Mouse (Mus musculus): ENCODE measurements around the gene Kirrel3. TPM values are rescaled to one million over a fixed set of nuclear protein-coding genes. Genes with fewer than 3 reads are reported as not detected.

The Kirrel3 gene
- total RNA-seq (2017), result not detected in 2 replicates

DNA sequence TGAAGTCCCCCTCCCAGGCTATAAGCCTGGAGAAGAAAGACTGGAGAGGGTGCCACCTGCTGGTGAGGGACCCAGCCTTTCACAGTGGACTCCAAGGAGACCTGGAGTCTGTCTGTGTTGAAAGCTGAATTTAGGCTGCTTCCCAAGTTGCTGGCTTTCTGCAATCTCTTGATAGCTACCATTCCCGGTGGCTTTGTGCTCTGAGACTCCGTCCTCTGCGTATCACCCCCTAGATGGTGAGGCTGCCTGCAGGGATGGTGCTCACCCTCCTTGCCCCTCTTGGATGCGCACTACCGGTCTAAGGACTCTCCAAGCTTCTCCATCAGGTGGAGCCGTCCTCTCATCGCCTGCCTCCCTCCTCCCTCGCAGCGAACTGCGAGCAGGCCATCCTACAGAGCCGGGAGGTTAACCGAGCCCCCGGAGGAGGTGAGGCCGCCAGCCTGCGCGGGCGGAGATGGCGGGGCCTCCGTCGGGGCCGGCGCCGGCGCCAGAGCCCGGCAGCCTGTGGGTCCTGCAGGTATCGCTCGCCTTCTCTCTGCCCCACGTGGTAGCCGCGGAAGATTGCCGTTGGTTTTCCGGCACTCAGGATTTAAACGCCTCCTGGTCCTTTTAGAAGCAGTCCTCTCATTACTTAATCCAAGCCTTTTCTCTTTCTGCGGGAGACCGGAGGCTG, at the start of gene Kirrel3:
Gene Kirrel3, plus strand, starts transcription at position 136 of the 673 bp plus-strand sequence.
- ATAC-seq (replicated peaks; ENCODE audit: low read depth, poor library complexity, severe bottlenecking), result peak; percentile 49

DNA sequence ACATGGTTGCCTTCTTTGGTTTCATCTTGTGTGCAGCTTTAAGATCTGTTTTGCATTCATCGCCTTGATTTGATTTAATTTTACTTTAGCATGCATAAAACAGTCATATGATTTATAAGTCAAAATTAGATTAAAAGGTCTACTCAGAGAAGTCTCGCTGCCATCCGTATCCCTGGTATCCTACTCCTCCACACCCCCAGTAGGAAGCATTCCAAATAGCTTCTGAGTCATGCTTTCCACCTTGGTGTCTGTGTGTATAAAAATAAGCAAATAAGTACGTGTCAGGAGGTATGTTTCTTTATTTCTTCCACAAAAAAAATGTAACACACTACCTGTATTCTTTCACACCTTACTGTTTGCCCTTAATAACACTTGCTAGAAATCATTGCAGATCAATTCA, 45.0 kb upstream of the Kirrel3 start:
- no peak for ATAC-seq (replicated peaks; ENCODE audit: low read depth, poor library complexity, severe bottlenecking)

DNA sequence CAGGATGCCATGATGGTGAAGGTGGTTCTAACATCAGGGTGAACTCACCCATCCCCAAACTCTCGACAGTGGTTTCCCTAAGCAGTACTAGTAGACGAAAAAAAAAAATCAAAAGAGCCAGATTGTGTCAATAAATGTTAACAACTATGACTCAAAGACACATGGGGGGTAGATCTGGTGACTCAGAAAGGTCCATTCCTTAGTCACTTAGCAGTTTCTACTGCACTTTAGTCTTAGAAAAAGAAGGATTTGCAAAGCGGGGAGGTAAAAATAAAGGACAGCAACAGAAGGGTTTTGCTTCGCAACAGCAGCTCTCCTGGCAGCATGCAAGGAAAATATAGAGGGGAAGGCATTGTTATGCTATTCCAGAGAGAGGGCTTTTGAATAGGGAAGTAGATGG, 41.7 kb upstream of the Kirrel3 start:
- no peak for ATAC-seq (replicated peaks; ENCODE audit: low read depth, poor library complexity, severe bottlenecking)

DNA sequence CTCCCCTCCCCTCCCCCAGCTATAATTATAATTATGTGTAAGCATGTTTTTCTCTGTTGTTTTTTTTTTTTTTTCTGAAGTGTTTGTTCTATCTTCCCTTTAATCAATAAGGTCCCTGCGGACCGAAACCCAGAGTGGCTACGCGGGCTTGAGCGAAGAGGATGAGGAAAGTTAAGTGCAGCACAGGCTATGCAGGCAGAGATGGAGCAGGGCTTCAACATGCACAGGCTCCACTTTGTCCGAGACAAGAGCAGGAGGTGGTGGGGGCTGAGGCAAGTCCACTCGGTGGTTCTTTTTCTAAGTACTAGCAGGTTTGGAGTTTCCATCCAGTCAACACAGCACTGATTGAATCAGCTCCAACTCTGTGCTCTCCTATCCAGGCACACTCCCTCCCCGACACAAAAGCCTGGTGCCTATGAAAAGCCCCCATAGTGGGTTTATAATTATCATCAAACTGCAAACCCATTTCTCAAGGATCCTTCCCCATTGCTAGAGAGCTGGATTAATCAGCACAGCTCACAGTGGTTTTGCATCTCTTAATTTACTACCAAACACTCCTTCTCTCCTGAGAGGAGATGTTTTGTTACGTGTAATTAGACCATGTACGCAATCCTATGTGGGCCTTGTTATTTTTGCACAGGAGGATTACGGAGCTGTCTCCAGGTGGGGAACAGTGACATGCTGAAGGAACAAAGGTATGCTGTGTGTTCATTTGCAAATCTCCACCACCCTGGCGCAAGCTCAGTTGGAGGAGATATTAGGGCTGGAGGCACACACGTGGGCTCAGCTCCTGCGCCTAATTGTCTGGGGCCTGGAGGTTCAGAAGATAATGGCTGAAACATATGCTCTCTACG, 39.0 kb upstream of the Kirrel3 start:
- ATAC-seq (replicated peaks; ENCODE audit: low read depth, poor library complexity, severe bottlenecking), result no peak

DNA sequence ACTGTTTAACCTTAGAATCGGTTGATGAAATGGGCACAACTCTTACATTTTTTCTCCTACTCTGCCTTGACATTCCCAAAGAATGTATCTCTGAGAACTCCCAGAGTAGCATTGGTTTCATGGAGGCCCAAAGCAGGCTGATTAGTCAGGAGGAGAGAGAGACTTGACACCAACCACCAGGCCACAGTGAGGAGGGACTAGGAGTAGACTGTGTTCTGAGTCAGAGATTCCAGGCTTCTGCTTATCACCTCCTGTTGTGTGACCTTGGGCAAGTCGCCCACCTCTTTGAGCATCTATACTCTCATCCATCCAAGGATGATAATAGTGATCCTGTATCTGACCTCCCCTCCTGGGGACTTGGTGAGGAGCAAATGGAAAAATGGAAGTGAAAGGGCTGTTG, 38.0 kb upstream of the Kirrel3 start:
- ATAC-seq (replicated peaks; ENCODE audit: low read depth, poor library complexity, severe bottlenecking), result no peak

DNA sequence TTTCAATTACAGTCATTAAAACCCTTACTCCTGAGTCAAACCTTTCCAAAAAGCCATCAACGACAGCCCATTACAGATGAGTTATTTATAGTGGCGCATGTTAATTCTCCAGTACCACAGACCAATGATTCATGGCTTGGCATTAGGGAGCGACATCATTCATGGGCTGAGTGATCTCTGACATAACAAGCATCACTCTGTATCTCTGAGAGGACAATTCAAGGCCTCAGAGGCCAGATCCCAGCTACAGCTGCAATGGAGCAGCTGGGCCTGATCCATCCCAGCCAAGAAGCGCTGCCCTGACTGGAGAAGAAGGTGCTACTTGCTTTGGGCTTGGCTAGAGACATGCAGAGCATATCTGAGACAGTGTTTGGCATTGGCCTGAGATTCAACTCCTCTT, 37.2 kb upstream of the Kirrel3 start:
- no peak for ATAC-seq (replicated peaks; ENCODE audit: low read depth, poor library complexity, severe bottlenecking)

DNA sequence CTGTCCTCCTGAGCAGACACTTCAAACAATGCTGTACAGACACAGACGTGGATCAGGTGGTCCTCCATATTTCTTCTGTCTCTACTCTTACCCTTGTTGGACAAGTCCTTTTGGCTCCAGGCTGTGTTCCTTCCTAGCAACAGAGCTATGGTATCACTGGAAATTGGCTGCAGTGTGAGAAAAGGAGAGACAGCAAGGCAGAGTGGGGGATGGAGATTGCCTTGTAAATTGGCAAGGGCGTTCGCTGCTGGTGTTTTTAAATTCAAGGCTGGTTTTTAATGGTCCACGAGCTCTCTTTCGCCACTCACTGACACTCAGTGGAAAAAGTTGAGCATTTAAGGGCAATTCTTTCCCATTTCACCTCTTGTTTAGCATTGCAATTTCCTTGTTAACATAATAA, 27.5 kb upstream of the Kirrel3 start:
- ATAC-seq (replicated peaks; ENCODE audit: low read depth, poor library complexity, severe bottlenecking), result no peak

DNA sequence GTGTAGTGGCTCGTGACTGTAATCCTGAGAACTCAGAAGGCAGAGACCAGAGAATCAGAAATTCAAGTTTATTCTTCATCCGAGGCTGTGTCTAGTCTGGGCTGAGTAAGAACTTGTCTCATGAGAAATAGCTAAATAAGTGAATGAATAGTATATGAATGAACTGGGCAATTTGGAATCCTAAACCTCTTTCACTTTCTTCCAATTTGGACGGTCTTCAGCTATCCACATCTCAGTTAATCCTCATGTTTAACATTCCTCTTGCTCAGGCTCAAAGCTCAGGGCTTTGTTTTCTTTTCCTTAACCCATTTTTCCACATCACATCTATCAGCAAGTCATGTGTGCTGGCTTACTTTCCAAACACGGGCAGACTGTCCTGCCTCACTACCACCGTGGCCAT, 25.7 kb upstream of the Kirrel3 start:
- ATAC-seq (replicated peaks; ENCODE audit: low read depth, poor library complexity, severe bottlenecking), result no peak

DNA sequence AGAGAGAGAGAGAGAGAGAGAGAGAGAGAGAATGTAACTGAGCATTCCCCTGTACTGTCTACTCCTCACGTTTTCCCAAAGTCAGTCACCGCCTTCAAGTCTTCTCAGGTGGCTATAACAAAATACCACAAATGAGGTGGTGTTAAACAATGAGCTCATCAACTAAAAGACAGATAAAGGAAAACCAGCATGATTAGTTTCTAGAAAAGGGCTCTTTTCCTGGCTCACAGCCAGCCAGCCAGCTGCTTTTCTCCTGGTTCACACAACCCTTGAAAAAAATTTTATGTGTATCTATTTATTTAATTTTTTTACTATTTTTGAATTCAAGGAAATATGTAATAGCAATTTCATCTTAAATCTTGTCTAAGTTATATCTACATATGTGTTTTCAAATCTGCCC, 22.0 kb upstream of the Kirrel3 start:
- no peak for ATAC-seq (replicated peaks; ENCODE audit: low read depth, poor library complexity, severe bottlenecking)

DNA sequence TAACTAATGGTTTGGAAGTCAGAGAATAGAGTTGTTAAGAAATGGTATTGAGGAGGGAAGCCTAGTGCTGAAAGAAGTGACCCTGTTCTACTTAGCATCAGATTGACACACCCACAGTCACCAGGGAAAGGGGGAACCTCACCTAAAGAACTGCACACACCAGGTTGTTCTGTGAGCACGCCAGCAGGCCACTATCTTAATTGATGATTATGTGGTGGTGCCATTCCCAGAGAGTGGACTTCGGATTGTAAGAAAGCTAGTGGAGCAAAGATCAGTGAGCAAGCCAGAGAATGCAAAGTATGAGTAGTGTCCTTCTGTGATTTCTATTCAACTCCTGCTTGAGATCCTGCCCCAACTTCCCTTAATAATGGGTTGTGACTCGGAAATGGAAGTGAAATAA, 19.6 kb upstream of the Kirrel3 start:
- ATAC-seq (replicated peaks; ENCODE audit: low read depth, poor library complexity, severe bottlenecking), result no peak

DNA sequence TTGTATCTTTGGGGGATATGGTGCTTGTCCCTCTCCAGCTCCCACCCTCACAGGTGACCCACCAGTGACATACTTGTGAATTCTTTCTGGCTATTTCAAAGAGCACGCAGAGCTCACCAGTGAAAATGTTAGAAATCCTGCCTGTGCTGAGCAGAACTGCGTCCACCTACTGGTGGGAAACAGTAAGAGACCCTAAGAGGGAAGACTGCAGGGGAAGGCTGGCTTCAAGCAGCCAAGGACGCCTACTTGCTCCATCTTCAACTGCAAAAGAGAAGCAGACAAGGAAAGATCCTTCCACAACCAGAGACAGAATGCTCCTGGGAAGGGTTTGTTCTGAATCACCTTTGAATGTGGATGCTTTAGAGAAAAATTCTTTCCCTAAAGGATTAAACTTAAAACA, 16.5 kb upstream of the Kirrel3 start:
- ATAC-seq (replicated peaks; ENCODE audit: low read depth, poor library complexity, severe bottlenecking), result no peak

DNA sequence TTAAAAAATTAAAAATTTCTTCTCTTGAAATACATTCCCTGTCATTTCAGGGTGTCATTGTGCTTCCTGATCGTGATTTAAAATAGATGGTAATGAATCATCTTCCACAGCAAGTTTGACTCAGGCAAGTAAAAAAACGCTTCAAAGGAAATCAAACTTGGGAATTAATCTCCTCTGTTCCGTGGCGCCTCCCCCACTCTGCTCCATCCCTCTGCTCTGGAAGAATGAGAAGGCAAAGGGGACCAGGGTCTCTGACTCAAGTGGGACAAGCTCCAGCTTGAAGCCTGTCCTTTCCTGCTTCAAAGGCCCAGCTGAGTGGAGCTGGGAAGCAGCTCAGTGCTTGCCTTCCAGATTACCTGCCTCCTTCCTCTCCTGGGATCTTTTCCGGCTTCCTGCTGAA, 9.5 kb upstream of the Kirrel3 start:
- no peak for ATAC-seq (replicated peaks; ENCODE audit: low read depth, poor library complexity, severe bottlenecking)

DNA sequence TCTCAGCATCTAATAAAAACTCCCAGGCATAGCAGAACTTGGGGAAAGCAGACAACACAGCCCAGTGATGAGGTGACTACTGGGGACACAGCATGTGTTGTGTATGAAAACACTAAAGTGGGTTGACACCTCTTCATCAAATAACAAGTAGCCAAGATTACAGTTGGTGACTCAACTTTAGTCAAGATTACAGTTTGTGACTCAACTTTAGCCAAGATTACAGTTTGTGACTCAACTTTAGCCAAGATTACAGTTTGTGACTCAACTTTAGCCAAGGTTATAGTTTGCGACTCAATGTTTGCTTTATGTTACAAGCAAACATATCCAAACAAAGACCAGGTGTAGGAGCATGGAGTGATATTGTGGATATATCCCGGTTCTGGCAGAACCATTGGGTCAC, 7.2 kb upstream of the Kirrel3 start:
- no peak for ATAC-seq (replicated peaks; ENCODE audit: low read depth, poor library complexity, severe bottlenecking)

DNA sequence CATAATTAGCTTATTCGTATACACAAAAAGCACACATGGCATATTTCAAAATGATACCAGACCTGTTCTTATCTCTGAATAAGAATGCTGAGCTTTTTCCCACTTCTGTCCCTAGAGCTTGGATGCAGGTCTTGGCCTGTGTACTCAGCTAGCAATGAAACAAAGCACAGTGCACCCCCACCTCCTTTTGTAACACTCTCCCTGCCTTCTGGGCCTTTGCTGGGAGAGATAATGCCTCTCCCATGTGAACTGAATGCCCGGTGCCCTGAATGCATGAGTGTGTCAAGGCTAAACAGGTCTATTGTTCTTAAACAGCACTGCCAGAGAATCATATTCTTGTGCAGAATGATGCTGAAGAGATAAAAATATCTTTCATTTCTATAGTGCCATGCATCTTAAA, 2.5 kb upstream of the Kirrel3 start:
- no peak for ATAC-seq (replicated peaks; ENCODE audit: low read depth, poor library complexity, severe bottlenecking)

DNA sequence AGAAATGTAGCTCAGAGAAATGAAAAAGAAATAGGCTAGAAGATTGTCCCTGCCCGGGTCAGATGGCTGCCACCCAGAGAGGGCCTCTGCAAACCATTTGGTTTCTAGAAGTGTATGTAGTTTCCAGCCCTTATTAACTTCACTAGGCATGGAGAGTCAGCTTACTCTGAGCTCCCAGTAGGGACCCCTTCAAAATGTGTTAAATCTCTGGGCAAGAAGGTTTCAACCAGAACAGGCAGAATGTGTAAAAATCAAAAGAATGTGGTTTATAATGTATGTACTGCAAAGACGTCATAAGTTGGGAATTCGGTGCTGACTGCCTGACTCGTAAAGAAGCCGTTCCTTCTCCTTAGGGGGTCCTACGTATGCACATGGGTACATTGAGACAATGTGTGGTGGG, 1.0 kb upstream of the Kirrel3 start:
- ATAC-seq (replicated peaks; ENCODE audit: low read depth, poor library complexity, severe bottlenecking), result no peak

DNA sequence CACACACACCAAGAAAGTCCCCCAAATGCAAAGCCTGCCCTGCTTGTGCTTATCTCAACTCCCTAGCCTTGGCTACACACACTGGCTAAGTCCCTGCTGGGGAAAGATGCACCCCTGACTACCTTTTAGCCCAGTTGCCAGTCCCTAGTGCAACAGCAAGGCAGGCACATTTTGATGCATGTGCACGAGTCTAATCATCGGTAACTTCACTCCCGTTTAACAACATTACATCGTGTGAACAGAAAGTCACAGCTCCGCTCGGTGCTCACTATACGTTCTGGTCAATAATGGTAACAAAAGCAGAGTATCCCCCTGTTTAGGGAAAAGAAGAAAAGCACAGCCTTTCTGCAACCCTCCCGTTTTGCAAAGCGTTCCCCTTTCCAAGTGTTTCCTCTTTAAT, 2.6 kb downstream of the Kirrel3 start:
- ATAC-seq (replicated peaks; ENCODE audit: low read depth, poor library complexity, severe bottlenecking), result no peak

DNA sequence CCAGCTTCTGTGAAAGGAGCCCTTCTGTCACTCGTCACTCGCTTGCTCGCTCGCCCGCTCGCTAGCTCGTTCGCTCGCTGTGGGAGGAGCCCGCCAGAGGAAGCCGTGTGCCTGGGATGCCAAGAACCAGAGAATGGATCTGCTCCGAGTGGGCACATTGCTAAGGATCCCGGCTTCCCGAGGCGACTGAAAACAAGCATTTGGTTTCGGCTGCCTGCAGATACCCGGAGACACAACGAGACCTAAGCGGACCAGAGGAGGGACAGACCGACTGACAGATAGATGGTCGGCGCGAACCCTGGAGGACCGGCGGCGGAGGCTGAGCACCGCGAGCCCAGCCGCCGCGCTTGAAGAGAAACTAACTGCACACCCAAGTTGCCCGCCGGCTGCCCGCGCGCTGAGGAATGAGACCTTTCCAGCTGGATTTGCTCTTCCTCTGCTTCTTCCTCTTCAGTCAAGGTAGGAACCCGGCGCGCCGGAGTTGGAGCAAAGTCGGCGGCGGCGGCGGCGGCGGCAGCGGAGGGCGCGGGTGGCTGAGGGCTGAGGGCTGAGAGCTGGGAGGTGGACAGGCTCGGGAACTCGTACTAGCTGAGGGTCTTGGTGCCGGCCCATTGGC, 3.1 kb downstream of the Kirrel3 start:
- ATAC-seq (replicated peaks; ENCODE audit: low read depth, poor library complexity, severe bottlenecking), result peak; percentile 81

DNA sequence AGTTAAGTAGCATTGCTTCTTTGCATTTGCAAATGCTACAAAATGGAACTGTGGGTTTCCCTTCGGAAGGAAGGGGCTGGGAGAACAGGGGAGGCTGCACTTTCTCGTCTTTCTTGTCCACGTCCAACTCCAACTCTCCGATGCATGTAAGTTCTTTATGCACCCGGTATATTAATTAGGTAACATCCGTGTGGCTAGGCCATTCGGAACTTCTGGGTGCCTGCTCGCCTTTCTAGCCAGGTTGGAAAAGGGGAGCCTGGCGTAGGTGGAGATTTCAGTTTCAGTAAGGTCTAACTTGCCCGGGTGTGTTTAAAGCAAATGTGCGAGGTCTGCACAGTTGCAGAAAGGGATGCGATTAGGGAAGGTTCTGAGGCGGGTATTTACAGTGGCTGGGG, 3.6 kb downstream of the Kirrel3 start:
- ATAC-seq (replicated peaks; ENCODE audit: low read depth, poor library complexity, severe bottlenecking), result no peak

DNA sequence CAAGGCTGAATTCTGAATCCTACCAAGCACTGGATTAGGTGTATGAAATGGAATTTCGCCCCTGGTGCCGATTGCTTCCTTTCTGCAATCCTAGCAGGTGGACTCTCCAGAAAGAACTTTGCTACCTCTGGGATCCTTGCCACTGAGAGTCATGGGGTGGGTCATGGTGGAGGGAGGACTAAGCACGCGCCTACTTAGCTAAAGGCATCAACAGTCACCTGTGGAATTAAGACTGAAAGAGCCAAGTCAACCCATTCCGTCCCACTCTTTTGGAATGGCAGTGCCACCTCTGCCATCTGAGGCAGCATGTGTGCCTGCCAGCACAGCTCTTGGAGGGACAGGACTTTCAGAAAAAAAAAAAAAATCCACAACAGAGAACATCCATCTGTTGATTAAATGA, 4.1 kb downstream of the Kirrel3 start:
- ATAC-seq (replicated peaks; ENCODE audit: low read depth, poor library complexity, severe bottlenecking), result no peak

DNA sequence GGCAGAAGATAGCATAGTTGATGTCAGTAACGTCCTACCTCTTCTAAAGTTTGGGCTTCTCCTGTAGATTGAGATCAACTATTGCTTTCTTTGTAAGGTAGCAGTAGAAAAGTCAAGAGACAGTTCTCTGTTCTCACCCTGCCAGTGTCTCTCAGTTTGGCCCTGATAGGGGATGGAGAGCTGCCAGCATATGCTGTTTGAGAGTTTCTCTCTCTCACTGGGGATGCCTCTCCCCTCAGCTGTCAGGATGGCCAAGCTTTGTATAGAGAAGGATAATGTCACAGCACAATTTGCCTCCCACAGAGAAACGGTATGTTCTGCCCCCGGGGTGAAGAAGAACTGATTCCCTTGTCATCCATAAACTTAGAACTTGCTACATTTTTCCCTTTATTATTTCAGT, 6.4 kb downstream of the Kirrel3 start:
- ATAC-seq (replicated peaks; ENCODE audit: low read depth, poor library complexity, severe bottlenecking), result no peak

DNA sequence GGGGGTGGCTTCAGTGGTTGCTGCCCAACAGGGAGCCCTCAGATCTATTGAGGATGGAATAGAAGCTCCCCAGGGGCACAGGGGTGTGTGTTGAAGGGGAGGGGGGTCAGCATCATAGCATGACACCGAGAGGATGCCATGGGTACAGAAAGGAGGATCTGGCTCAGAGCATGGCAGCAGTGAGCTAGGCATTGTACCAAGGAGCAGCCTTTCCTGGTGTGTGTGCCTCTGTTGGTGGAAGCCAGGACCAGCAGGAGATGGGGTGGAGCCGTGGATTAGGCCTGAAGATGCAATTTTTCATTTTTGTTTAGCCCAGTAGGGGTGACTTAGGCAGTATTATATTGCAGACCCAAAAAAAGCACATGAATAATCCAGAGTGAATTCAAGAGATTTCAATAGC, 7.9 kb downstream of the Kirrel3 start:
- no peak for ATAC-seq (replicated peaks; ENCODE audit: low read depth, poor library complexity, severe bottlenecking)
